Mouse (Mus musculus): ENCODE results near the gene Mrps22. TPM values are rescaled to one million over a fixed set of nuclear protein-coding genes. Genes with fewer than 3 reads are reported as not detected.

The Mrps22 gene
- polyA plus RNA-seq (2012; ENCODE audit: insufficient read depth, insufficient read length, missing spikeins) = 88.0 and 89.9 TPM in 2 replicates

DNA sequence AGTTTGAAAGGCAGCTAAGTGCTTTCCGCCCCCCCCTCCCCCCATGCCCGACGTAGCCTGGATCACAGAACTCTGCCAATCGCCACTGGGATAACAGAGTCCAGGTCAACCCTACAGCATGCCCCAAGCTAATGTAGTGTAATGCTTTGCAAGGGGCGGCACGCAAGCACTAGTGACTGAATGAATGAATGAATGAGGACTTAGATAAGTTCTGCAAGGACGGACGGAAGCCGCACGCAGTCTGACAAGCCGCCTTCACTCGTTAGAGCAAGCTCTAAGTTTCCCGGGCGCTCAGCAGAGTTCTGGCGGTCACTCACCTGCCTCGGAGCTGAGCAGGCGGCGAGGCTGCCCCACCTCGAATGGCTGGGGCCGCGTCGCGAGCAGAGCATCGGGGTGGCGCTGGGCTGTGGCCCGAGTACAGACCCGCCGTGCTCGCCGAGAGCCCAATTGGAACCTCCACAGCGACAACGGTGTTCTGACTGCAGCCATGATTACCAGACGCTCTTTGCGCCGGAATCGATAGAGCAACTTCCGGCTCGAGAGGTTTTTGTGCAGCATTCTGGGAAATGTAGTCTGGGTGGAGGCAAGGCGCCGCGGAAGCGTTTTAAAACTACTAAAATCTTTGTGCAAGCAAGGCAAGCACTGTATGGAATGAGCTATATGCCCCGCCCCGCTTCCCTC, at the start of gene Mrps22:
TSS of gene Mrps22 (minus strand) at position 505 of the 681 bp plus-strand sequence.
- Histone ChIP-seq H3K27ac (replicated peaks; ENCODE audit: low read depth, low read length) (peak within 1 kb of the TSS; percentile 5; the same call in 1 of the 2 replicates), H3K4me3 (ENCODE audit: insufficient read depth, low read depth, low read length) (peak within 1 kb of the TSS; percentile 90), H3K4me1 (ENCODE audit: control insufficient read depth, insufficient read depth, insufficient read length, low read length) (peaks cover 4% of the 10 kb centered on the region; the same call in 1 of the 2 replicates)

DNA sequence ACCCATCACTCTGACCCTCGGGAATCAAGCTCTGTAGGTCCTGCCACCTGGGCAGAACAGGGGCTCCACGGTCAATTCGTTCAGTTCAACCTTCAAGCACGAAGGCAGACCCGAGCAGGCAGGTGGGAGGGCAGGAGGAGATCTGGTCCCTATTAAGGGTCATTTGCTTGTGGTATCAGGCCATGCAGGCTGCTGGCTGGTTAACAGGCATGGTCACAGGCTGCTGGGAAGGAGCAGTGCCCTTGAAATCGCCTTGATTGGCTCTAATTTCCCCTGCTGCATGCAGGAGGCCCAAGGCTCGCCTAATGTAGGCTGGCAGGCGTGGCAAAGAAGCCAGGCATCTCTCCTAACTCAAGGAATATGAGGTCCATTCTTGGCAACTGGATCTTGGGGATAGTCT, 49.1 kb upstream of the Mrps22 start:
- Histone ChIP-seq H3K4me3 (ENCODE audit: insufficient read depth, low read depth, low read length) (no peak overlapping the region), H3K27ac (replicated peaks; ENCODE audit: low read depth, low read length) (no peak overlapping the region), H3K4me1 (ENCODE audit: control insufficient read depth, insufficient read depth, insufficient read length, low read length) (no peaks in the 10 kb centered on the region)

DNA sequence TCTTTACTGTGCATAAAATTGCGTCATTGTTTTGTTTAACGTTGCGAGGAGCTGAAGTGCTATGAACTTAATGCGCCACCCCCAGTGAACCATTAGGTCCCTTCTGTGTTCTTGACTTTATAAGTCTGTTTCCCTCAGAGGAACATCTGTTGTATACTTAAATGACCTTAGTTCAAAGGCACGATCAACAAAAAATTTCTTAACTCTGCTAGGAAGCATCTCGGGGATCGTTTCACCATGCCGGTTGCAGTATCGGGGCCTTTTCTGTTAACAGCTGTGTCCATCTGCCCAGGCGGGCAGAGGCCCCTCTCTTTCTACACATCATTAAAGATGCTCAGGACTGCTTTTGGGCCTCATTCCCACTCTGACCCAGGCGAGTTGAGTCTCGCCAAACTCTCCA, 46.0 kb upstream of the Mrps22 start:
- H3K4me1 ChIP-seq (ENCODE audit: control insufficient read depth, insufficient read depth, insufficient read length, low read length) = no peaks in the 10 kb centered on the region
- no peak overlapping the region for H3K27ac ChIP-seq (replicated peaks; ENCODE audit: low read depth, low read length)
- no peak overlapping the region for H3K4me3 ChIP-seq (ENCODE audit: insufficient read depth, low read depth, low read length)

DNA sequence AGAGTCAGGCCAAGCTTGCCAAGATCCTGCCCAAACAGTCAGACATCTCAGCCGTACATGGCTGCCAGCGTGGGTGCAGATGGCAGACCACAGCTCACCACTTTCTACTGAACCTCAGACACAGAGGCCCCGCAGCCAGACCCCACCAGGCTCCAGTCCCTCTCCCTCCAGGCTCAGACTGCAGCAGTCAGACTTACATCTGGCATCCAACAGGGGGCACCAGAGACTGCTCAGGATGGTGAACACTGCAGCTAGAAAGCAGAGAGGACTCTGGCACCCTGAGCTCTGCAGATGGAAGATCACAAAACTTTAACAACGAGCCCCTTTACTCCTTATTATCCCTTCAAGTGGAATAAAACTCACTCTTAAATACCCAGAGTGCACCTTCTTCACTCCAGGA, 44.3 kb upstream of the Mrps22 start:
- Histone ChIP-seq H3K4me1 (ENCODE audit: control insufficient read depth, insufficient read depth, insufficient read length, low read length) (no peaks in the 10 kb centered on the region), H3K4me3 (ENCODE audit: insufficient read depth, low read depth, low read length) (no peak overlapping the region), H3K27ac (replicated peaks; ENCODE audit: low read depth, low read length) (no peak overlapping the region)

DNA sequence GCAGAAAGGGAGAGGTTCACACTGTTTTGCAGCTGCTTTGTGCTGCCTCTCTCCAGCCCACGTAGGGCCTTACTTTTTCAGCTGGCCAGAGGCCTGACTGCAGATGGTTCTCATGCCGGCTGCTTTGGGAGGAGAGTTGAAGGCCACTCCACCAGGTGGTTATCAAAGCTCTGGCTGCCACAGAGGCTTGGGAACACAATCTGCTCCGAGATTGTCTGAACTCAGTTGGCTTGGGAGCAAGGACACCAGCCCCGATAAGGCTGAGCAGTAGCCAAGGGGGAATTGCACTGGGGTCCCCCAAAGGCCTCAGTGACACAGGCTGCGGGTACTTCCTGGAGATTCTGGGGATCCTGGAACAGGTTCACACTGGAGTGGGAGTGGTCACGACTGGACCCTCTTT, 40.7 kb upstream of the Mrps22 start:
- Histone ChIP-seq H3K4me3 (ENCODE audit: insufficient read depth, low read depth, low read length) (no peak overlapping the region), H3K4me1 (ENCODE audit: control insufficient read depth, insufficient read depth, insufficient read length, low read length) (no peaks in the 10 kb centered on the region), H3K27ac (replicated peaks; ENCODE audit: low read depth, low read length) (no peak overlapping the region)

DNA sequence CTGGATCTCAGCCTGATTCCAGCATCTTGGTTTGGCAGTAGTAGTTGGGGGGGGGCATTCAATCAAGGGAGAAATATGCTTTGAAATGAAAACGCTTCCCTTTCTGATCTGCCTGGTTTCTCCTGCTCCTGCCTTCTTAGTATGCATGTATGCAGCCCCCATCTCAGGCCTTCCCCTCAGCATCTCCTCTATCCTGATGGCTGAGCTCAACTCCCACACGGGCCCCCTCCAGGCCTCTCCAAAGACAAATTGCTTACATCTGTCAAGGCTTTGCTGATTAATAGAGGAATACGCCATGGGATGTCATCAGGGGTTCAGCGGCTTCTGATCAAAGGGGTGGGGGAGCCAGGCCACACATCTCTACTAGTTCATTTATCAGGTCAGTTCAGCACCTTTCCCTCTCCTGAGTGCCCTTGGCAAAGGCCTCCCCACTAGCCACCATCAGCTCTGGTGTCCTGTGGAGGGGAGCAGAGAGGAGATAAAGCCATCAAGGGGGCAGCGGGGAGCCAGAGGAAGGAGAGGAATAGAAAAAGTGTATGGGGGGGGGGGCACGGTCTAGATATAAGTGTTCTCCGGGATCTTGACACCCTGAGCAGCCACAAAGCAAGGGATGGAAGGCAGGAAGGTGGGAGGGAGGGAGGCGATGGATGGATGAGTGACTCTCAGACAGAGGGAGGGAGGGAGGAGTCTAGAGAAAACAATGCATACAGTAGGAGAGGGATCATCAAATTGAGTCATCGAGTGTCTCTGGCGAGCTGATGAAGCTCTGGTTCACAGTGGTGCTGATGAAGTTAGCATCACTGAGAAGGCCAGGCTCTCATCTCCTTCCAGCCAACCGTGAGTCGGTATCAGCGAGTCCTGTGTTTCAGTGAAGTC, 32.1 kb upstream of the Mrps22 start:
- H3K4me3 ChIP-seq (ENCODE audit: insufficient read depth, low read depth, low read length) = no peak overlapping the region
- no peak overlapping the region for H3K27ac ChIP-seq (replicated peaks; ENCODE audit: low read depth, low read length)
- no peaks in the 10 kb centered on the region for H3K4me1 ChIP-seq (ENCODE audit: control insufficient read depth, insufficient read depth, insufficient read length, low read length)

DNA sequence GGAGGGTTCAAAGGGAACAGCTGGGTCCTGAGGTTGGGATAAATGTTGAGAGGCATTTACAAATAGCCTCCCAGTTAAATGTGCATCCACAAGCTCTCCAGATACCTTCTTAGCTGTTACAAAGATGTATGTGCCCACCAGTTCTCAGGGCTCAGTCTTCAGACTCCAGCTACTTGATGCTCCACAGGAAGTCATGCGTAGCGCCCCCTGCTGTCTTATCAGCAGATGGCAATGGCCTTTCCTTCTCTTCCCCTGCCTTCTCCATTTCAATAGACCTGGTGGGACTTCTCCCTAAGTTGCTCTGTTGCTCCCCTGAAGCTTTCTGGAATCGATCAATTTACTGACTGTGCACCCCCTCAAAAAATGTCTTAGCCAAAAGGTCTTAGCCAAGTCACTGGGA, 27.0 kb upstream of the Mrps22 start:
- no peak overlapping the region for H3K27ac ChIP-seq (replicated peaks; ENCODE audit: low read depth, low read length)
- H3K4me3 ChIP-seq (ENCODE audit: insufficient read depth, low read depth, low read length) = no peak overlapping the region
- no peaks in the 10 kb centered on the region for H3K4me1 ChIP-seq (ENCODE audit: control insufficient read depth, insufficient read depth, insufficient read length, low read length)

DNA sequence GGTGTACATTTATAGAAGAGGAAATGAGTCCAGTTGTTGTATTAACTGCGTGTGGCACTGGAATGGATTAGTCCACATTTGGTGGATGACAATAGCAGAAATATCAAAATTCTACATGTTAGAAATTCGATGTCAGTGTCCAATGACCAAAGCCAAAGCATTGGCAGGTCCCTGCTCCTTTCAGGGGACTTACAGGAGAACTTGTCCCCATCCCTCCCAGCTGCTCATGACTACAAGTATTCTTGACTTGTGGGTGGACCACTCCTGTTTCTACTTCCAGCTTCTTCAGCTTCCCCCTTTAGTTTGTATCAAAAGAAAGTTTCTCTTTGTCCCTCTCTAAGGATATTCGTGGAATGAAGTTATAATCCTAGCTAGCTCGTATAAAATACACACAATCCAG, 3.4 kb upstream of the Mrps22 start:
- Histone ChIP-seq H3K4me1 (ENCODE audit: control insufficient read depth, insufficient read depth, insufficient read length, low read length) (peaks cover 4% of the 10 kb centered on the region; the same call in 1 of the 2 replicates), H3K27ac (replicated peaks; ENCODE audit: low read depth, low read length) (no peak overlapping the region), H3K4me3 (ENCODE audit: insufficient read depth, low read depth, low read length) (no peak overlapping the region)

DNA sequence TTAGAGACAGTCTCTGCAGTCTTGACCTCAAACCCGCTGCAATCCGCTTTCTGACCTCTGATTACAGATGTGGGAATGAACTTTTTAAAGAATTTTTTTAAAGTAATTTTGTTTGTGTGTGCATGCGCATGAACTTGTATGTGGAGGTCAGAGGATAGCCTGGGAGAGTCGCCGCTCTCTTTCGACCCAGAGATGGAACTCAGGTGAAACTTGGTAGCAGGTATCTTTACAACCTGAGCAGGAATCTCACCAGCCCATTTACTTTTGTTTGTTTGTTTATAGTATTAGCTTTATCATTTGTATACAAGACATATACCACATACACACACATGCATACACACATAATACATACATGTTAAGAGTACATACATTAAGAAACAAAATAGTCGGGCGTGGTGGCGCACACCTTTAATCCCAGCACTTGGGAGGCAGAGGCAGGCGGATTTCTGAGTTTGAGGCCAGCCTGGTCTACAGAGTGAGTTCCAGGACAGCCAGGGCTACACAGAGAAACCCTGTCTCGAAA, 438 bp upstream of the Mrps22 start:
- no peak overlapping the region for H3K27ac ChIP-seq (replicated peaks; ENCODE audit: low read depth, low read length)
- peaks cover 4% of the 10 kb centered on the region; the same call in 1 of the 2 replicates for H3K4me1 ChIP-seq (ENCODE audit: control insufficient read depth, insufficient read depth, insufficient read length, low read length)
- peak overlapping the region; percentile 90 for H3K4me3 ChIP-seq (ENCODE audit: insufficient read depth, low read depth, low read length)

DNA sequence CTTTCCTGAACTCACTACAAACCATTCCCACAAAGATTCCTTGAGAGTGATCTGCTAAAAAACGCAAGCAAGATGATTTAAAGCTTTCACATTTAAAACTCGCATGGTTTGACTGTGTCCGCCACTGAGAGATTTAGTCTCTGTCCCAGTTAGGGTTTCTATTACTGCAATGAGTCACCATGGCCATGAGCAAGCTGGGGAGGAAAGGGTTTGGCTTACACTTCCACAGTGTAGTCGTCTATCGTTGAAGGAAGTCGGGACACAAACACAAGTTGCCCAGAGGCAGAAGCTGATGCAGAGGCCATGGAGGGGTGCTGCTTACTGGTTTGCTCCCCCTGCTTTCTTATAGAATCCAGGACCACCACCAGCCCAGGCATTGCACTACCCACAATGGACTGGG, 1.4 kb downstream of the Mrps22 start:
- Histone ChIP-seq H3K4me3 (ENCODE audit: insufficient read depth, low read depth, low read length) (0 out of 2 replicates have a peak overlapping the region, but pooled peaks have one; percentile 90), H3K4me1 (ENCODE audit: control insufficient read depth, insufficient read depth, insufficient read length, low read length) (peaks cover 4% of the 10 kb centered on the region; the same call in 1 of the 2 replicates)

DNA sequence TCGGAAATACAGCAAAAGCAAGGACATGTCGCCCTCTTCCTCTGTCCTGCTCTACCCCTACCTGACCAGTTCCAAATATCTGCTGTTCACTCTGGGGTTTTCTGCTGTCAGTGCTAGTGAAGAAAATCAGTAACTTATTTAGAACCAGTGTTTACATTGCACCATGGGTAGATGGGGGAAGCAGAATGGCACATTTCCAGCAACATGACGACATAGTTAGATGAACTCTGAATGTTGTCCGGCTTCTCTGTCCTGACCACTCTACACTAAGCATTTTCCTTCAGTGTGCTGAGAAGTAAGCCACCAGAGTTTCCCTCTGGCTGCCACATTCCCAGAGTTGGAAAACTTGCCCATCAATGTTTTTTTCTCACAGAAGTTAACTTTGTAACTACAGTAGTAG, 17.6 kb downstream of the Mrps22 start:
- Histone ChIP-seq H3K27ac (replicated peaks; ENCODE audit: low read depth, low read length) (no peak overlapping the region), H3K4me3 (ENCODE audit: insufficient read depth, low read depth, low read length) (no peak overlapping the region), H3K4me1 (ENCODE audit: control insufficient read depth, insufficient read depth, insufficient read length, low read length) (no peaks in the 10 kb centered on the region)

More for the DNA sequence above, 1.4 kb downstream of the Mrps22 start:
- no peak overlapping the region for H3K27ac ChIP-seq (replicated peaks; ENCODE audit: low read depth, low read length)

DNA sequence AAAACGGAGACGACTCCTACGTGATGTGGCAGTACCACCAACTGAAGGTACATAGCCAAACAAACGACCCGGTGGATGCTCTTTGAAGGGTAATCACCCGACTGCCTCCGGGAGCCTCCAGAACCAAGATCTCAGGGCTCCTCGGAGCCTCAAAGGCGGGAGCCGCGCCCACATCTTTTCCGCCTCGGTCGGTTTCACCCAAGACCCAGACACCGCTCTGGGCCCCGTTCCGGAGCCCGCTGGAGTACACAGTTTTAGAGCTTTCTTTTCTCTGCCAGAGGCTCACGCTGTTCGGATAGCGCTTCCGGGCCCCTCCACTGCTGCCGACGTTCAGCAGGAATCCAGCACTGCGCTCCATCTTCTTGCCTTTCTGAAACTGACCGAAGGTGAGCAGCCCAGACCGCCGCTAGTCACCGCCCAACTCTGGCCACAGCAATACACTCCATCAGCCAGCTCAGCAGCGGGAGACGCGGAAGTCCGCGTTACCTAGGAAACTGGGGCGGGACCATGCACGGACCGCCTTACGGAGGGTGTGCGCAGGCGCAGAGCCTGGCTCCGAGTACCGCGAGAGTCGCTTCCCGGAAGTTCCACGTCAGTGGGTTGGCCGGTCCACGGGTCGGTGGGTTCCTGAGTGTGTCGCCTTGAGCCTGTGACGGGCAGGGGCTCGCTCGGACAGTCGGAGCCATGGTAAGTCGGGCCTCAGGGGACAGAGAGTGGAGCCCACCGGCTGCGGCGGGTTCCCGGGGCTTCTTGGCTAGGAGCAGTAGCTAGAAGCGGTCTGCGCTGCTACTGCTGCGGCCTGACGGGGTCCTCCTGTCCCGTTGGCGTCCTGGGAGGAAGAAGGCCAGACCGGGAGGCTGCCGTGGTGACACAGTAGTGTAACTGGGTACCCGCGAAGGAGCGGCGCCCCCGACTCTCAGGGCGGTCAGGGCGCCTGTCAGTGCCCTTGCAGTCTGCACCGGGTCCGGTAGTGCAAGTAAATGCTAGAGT, 38.0 kb downstream of the Mrps22 start, which contains the start of gene Copb2:
TSS of gene Copb2 (plus strand) at position 585 of the 990 bp plus-strand sequence.
- H3K4me3 ChIP-seq (ENCODE audit: insufficient read depth, low read depth, low read length) = peak within 1 kb of the TSS; percentile 81
- no peaks in the 10 kb centered on the region for H3K4me1 ChIP-seq (ENCODE audit: control insufficient read depth, insufficient read depth, insufficient read length, low read length)
- H3K27ac ChIP-seq (replicated peaks; ENCODE audit: low read depth, low read length) = peak within 1 kb of the TSS; percentile 52; the same call in 1 of the 2 replicates

DNA sequence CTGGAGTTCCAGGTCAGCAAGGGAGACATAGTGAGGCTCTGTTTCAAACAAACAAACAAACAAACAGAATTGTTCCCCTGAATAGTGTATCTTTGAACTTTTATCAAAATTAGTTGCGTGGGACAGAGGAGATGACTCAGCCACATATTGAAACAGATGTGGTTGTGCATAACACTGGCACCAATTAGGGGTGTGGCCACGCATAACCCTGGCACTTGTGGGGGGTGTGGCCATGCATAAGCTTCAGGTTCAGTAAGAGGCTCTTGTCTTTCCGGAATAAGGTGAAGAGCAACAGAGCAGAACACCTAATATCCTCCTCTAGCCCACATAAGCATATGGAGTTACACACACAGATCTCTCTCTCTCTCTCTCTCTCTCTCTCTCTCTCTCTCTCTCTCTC, 57.4 kb downstream of the Mrps22 start:
- H3K4me1 ChIP-seq (ENCODE audit: control insufficient read depth, insufficient read depth, insufficient read length, low read length) = no peaks in the 10 kb centered on the region
- no peak overlapping the region for H3K4me3 ChIP-seq (ENCODE audit: insufficient read depth, low read depth, low read length)
- H3K27ac ChIP-seq (replicated peaks; ENCODE audit: low read depth, low read length) = no peak overlapping the region
